Mouse (Mus musculus) bone marrow, adult 2 months (tissue): Measurements from ENCODE around the gene Nova1.

Experiments used
- CTCF ChIP-seq: fragments of 200-500 bp; IDR thresholded peaks from 2 replicates; pipeline ENCODE4 v1.5.1; 2011; ENCODE audit warnings: low read length, control low read depth; ENCODE audit not compliant: control insufficient read depth, insufficient read depth
- POLR2A ChIP-seq: fragments of 200-500 bp; IDR thresholded peaks from 2 replicates; pipeline ENCODE4 v1.6.1; 2011; ENCODE audit warnings: low read depth, mild to moderate bottlenecking, control low read depth, low read length, borderline replicate concordance; ENCODE audit not compliant: control insufficient read depth

GRCm38 (mm10) chr12:46817211-46817803 lies 1.4 kb downstream of the Nova1 start:
- TF ChIP-seq POLR2A = no peak
- TF ChIP-seq CTCF = no peak
